Mouse (Mus musculus): ENCODE results near the gene Kcnj6.

- TF ChIP-seq CTCF (IDR thresholded peaks at IDR 0.05; ENCODE audit: control insufficient read depth, insufficient read depth, insufficient replicate concordance, low read depth, low read length), result no peak
- no peak for TF ChIP-seq POLR2A (IDR thresholded peaks at IDR 0.05; ENCODE audit: control insufficient read depth, low read depth, low read length)
These were observed 174.9 kb downstream of the Kcnj6 start for GRCm38 (mm10) chr16:94822611-94823010.
